Mouse (Mus musculus): Measurements from ENCODE around the gene Lmnb2. TPM values are rescaled to one million over a fixed set of nuclear protein-coding genes. Genes with fewer than 3 reads are reported as not detected.

The Lmnb2 gene
- polyA plus RNA-seq, 1 experiment from 2014 or later = 63.2 TPM

GRCm38 (mm10) chr10:80856908-80857307 lies 61.1 kb downstream of the Lmnb2 start:
- Histone ChIP-seq H3K36me3 (peaks cover 21% of the 10 kb centered on the region), H3K9me3 (no peaks in the 10 kb centered on the region), H3K4me2 (replicated peaks) (peak overlapping the region; percentile 99; the same call in 1 of the 2 replicates), H3K9ac (peak overlapping the region; percentile 94; the same call in 1 of the 2 replicates), H3K27ac (no peak overlapping the region), H3K4me3 (no peak overlapping the region; the same call in 1 of the 2 replicates), H3K4me1 (peaks cover 35% of the 10 kb centered on the region), H3K27me3 (no peaks in the 10 kb centered on the region)
- 83% methylated on average over 5 of the region's 5 CpGs for WGBS
- ATAC-seq (ENCODE audit: low FRiP score, low read depth) = no peak

GRCm38 (mm10) chr10:80856267-80856666 lies 61.8 kb downstream of the Lmnb2 start:
- Histone ChIP-seq H3K9ac (peak overlapping the region; percentile 94), H3K4me3 (peak overlapping the region; percentile 97), H3K9me3 (no peaks in the 10 kb centered on the region), H3K27ac (no peak overlapping the region), H3K36me3 (peaks cover 21% of the 10 kb centered on the region), H3K4me1 (peaks cover 35% of the 10 kb centered on the region), H3K4me2 (replicated peaks) (peak overlapping the region; percentile 99), H3K27me3 (no peaks in the 10 kb centered on the region)
- 47% methylated on average over 3 of the region's 3 CpGs for whole genome bisulfite sequencing
- no peak for ATAC-seq (ENCODE audit: low FRiP score, low read depth)

- peaks cover 25% of the 10 kb centered on the region for H3K36me3 ChIP-seq
Measured at GRCm38 (mm10) chr10:80855749-80856073, 62.3 kb downstream of the Lmnb2 start.

GRCm38 (mm10) chr10:80854913-80855748 lies 62.9 kb downstream of the Lmnb2 start, which contains the start of the genes Lsm7 and Sppl2b:
Lsm7 (minus strand) TSS chr10:80855209.
Sppl2b (plus strand) TSS chr10:80855275.
- WGBS = under 1% methylated on average over 75 of the region's 81 CpGs
- peak; percentile 84 for ATAC-seq (ENCODE audit: low FRiP score, low read depth)
- H3K36me3 ChIP-seq = peaks cover 30% of the 10 kb centered on the region
- peak within 1 kb of the TSS; percentile 94 for H3K9ac ChIP-seq
- peaks cover 35% of the 10 kb centered on the region for H3K4me1 ChIP-seq
- H3K27ac ChIP-seq = peak within 1 kb of the TSS; percentile 61; the same call in 1 of the 2 replicates
- H3K4me2 ChIP-seq (replicated peaks) = peak within 1 kb of the TSS; percentile 99
- H3K9me3 ChIP-seq = no peaks in the 10 kb centered on the region
- H3K4me3 ChIP-seq = peak within 1 kb of the TSS; percentile 97
- H3K27me3 ChIP-seq = no peaks in the 10 kb centered on the region

More at GRCm38 (mm10) chr10:80855749-80856073, 62.3 kb downstream of the Lmnb2 start:
- no peak overlapping the region for H3K27ac ChIP-seq
- WGBS = 19% methylated on average over 11 of the region's 11 CpGs
- H3K4me2 ChIP-seq (replicated peaks) = peak overlapping the region; percentile 99
- no peaks in the 10 kb centered on the region for H3K27me3 ChIP-seq
- H3K9me3 ChIP-seq = no peaks in the 10 kb centered on the region
- ATAC-seq (ENCODE audit: low FRiP score, low read depth) = no peak
- peaks cover 35% of the 10 kb centered on the region for H3K4me1 ChIP-seq
- peak overlapping the region; percentile 94 for H3K9ac ChIP-seq
- peak overlapping the region; percentile 97 for H3K4me3 ChIP-seq

Other genes with a start within 250 kb of the Lmnb2 start
- 86.1 and 87.8 TPM in 2 replicates for gene Mknk2, start 240.1 kb downstream of the Lmnb2 start, polyA plus RNA-seq (2015; fragmentation: Nextera tagmentation; extraction: Ambion mirVana)
- 55.3 and 55.7 TPM in 2 replicates for gene Mob3a, start 216.3 kb downstream of the Lmnb2 start, polyA plus RNA-seq (2015; fragmentation: Nextera tagmentation; extraction: Ambion mirVana)
- 24.2 and 25.6 TPM in 2 replicates for gene Izumo4, start 216.1 kb downstream of the Lmnb2 start, polyA plus RNA-seq (2015; fragmentation: Nextera tagmentation; extraction: Ambion mirVana)
- gene Ap3d1, start 176.0 kb downstream of the Lmnb2 start, polyA plus RNA-seq (2015; fragmentation: Nextera tagmentation; extraction: Ambion mirVana) = 74.5 and 80.0 TPM in 2 replicates
- gene Dot1l, start 163.0 kb downstream of the Lmnb2 start, polyA plus RNA-seq (2015; fragmentation: Nextera tagmentation; extraction: Ambion mirVana) = 19.2 and 20.2 TPM in 2 replicates
- 73.0 and 77.4 TPM in 2 replicates for gene Sf3a2, start 120.0 kb downstream of the Lmnb2 start, polyA plus RNA-seq (2015; fragmentation: Nextera tagmentation; extraction: Ambion mirVana)
- gene Plekhj1, start 119.6 kb downstream of the Lmnb2 start, polyA plus RNA-seq (2015; fragmentation: Nextera tagmentation; extraction: Ambion mirVana) = 127 and 128 TPM in 2 replicates
- not detected in 2 replicates for gene Amh, start 113.0 kb downstream of the Lmnb2 start, polyA plus RNA-seq (2015; fragmentation: Nextera tagmentation; extraction: Ambion mirVana)
- gene Jsrp1, start 104.7 kb downstream of the Lmnb2 start, polyA plus RNA-seq (2015; fragmentation: Nextera tagmentation; extraction: Ambion mirVana) = 4.5 and 5.2 TPM in 2 replicates
- gene Oaz1, start 91.6 kb downstream of the Lmnb2 start, polyA plus RNA-seq (2015; fragmentation: Nextera tagmentation; extraction: Ambion mirVana) = 1,885 and 1,910 TPM in 2 replicates
- gene Lingo3, start 74.2 kb downstream of the Lmnb2 start, polyA plus RNA-seq (2015; fragmentation: Nextera tagmentation; extraction: Ambion mirVana) = 0.92 and 1.3 TPM in 2 replicates
- 310 and 314 TPM in 2 replicates for gene Lsm7, start 63.0 kb downstream of the Lmnb2 start, polyA plus RNA-seq (2015; fragmentation: Nextera tagmentation; extraction: Ambion mirVana)
- gene Sppl2b, start 63.0 kb downstream of the Lmnb2 start, polyA plus RNA-seq (2015; fragmentation: Nextera tagmentation; extraction: Ambion mirVana) = 49.0 and 54.1 TPM in 2 replicates
- gene Tmprss9, start 46.4 kb downstream of the Lmnb2 start, polyA plus RNA-seq (2015; fragmentation: Nextera tagmentation; extraction: Ambion mirVana) = 0.06 and 0.08 TPM in 2 replicates
- 306 and 335 TPM in 2 replicates for gene Timm13, start 17.3 kb downstream of the Lmnb2 start, polyA plus RNA-seq (2015; fragmentation: Nextera tagmentation; extraction: Ambion mirVana)
- 32.3 and 32.7 TPM in 2 replicates for gene Gadd45b, start 11.8 kb upstream of the Lmnb2 start, polyA plus RNA-seq (2015; fragmentation: Nextera tagmentation; extraction: Ambion mirVana)
- 7.4 and 9.0 TPM in 2 replicates for gene Gng7, start 96.7 kb upstream of the Lmnb2 start, polyA plus RNA-seq (2015; fragmentation: Nextera tagmentation; extraction: Ambion mirVana)
- gene Diras1, start 107.4 kb upstream of the Lmnb2 start, polyA plus RNA-seq (2015; fragmentation: Nextera tagmentation; extraction: Ambion mirVana) = 0.15 and 0.33 TPM in 2 replicates
- gene Slc39a3, start 119.2 kb upstream of the Lmnb2 start, polyA plus RNA-seq (2015; fragmentation: Nextera tagmentation; extraction: Ambion mirVana) = 19.2 and 20.0 TPM in 2 replicates
- 227 and 231 TPM in 2 replicates for gene Sgta, start 141.9 kb upstream of the Lmnb2 start, polyA plus RNA-seq (2015; fragmentation: Nextera tagmentation; extraction: Ambion mirVana)
- gene Thop1, start 151.8 kb upstream of the Lmnb2 start, polyA plus RNA-seq (2015; fragmentation: Nextera tagmentation; extraction: Ambion mirVana) = 58.4 and 62.0 TPM in 2 replicates
- gene Creb3l3, start 180.6 kb upstream of the Lmnb2 start, polyA plus RNA-seq (2015; fragmentation: Nextera tagmentation; extraction: Ambion mirVana) = 0.18 and 0.60 TPM in 2 replicates
- gene Map2k2, start 187.7 kb upstream of the Lmnb2 start, polyA plus RNA-seq (2015; fragmentation: Nextera tagmentation; extraction: Ambion mirVana) = 192 and 197 TPM in 2 replicates
- gene Zbtb7a, start 217.0 kb upstream of the Lmnb2 start, polyA plus RNA-seq (2015; fragmentation: Nextera tagmentation; extraction: Ambion mirVana) = 22.5 and 22.6 TPM in 2 replicates
- 62.2 and 62.3 TPM in 2 replicates for gene Pias4, start 249.7 kb upstream of the Lmnb2 start, polyA plus RNA-seq (2015; fragmentation: Nextera tagmentation; extraction: Ambion mirVana)